Mouse (Mus musculus) CH12.LX (cell line): ENCODE data around the gene Zc3h4. TPM values are rescaled to one million over a fixed set of nuclear protein-coding genes. Genes with fewer than 3 reads are reported as not detected.

Experiments used
- DNase-seq: peaks from one replicate; pipeline ENCODE4 v3.0.0-alpha.2; 2013; ENCODE audit errors: extremely low read depth
- H3K27ac ChIP-seq: 2 replicates; pipeline ENCODE4 v1.5.1; 2012; ENCODE audit warnings: low read depth, mild to moderate bottlenecking, control low read depth, moderate library complexity; ENCODE audit not compliant: insufficient read depth
- H3K27me3 ChIP-seq: replicated peaks from 2 replicates; pipeline ENCODE3; 2012; ENCODE audit warnings: inconsistent platforms
- H3K36me3 ChIP-seq, 2 experiments: replicated peaks in 1 of 2; 2 replicates each; pipeline versions ENCODE3 to v1.6.1; 2012; ENCODE audit warnings: inconsistent platforms in 1 of 2, low read length in 1 of 2, mild to moderate bottlenecking in 1 of 2, mixed read lengths in 1 of 2, moderate library complexity in 1 of 2; ENCODE audit not compliant: control insufficient read depth in 1 of 2, insufficient read depth in 1 of 2
- H3K4me1 ChIP-seq, 2 experiments: 2 replicates each; pipeline ENCODE4 v1.6.1; 2012; ENCODE audit warnings: inconsistent platforms in 1 of 2, moderate library complexity in 1 of 2; ENCODE audit not compliant: insufficient read depth in 2 of 2, control insufficient read depth in 1 of 2
- H3K4me2 ChIP-seq: 2 replicates; pipeline ENCODE4 v1.6.1; 2012; ENCODE audit warnings: low read depth, mild to moderate bottlenecking, control low read depth; ENCODE audit not compliant: poor library complexity, insufficient read depth, severe bottlenecking
- H3K4me3 ChIP-seq, 3 experiments: fragments of 150-350 bp in 1 of 3; sonication (generic) in 1 of 3; replicated peaks in 1 of 3; 2 replicates each; pipeline versions ENCODE3 to v1.5.1; 2011 to 2012; ENCODE audit warnings: low read depth in 2 of 3, low read length in 2 of 3, mild to moderate bottlenecking in 2 of 3, moderate library complexity in 2 of 3, control low read depth in 1 of 3, improper control_type of control experiment in 1 of 3, inconsistent platforms in 1 of 3, mixed read lengths in 1 of 3; ENCODE audit not compliant: poor library complexity in 1 of 3
- H3K79me2 ChIP-seq: replicated peaks from 2 replicates; pipeline ENCODE4 v1.6.1; 2012; ENCODE audit warnings: mild to moderate bottlenecking, moderate library complexity; ENCODE audit not compliant: control insufficient read depth, poor library complexity, insufficient read depth, severe bottlenecking; ENCODE audit errors: extremely low read depth
- H3K9ac ChIP-seq: 2 replicates; pipeline ENCODE4 v1.6.1; 2012; ENCODE audit warnings: low read depth, mild to moderate bottlenecking, control low read depth, moderate library complexity; ENCODE audit not compliant: insufficient read depth
- H3K9me3 ChIP-seq: replicated peaks from 2 replicates; pipeline ENCODE3; 2012; ENCODE audit warnings: low read length, inconsistent platforms, mixed read lengths
- CHD1 ChIP-seq: IDR thresholded peaks from 2 replicates; pipeline ENCODE4 v1.6.1; 2012; ENCODE audit warnings: low read depth, low read length, improper control_type of control experiment, inconsistent platforms
- E2F4 ChIP-seq: IDR thresholded peaks from 2 replicates; pipeline ENCODE4 v1.6.1; 2011; ENCODE audit warnings: low read depth, low read length, improper control_type of control experiment; ENCODE audit not compliant: insufficient replicate concordance
- JUN ChIP-seq: IDR thresholded peaks from 2 replicates; pipeline ENCODE4 v1.6.1; 2011; ENCODE audit warnings: low read depth, mild to moderate bottlenecking, low read length, improper control_type of control experiment, moderate library complexity; ENCODE audit not compliant: insufficient read depth
- MAFK ChIP-seq: IDR thresholded peaks from 2 replicates; pipeline ENCODE4 v1.6.1; 2011; ENCODE audit warnings: low read length, improper control_type of control experiment; ENCODE audit not compliant: insufficient replicate concordance
- MEF2A ChIP-seq: IDR thresholded peaks from 2 replicates; pipeline ENCODE4 v1.6.1; 2014; ENCODE audit warnings: low read depth, mild to moderate bottlenecking, inconsistent platforms, low read length, improper control_type of control experiment, borderline replicate concordance
- MYC ChIP-seq: IDR thresholded peaks from 2 replicates; pipeline ENCODE4 v1.6.1; 2011; ENCODE audit warnings: low read depth, mild to moderate bottlenecking, improper control_type of control experiment, low read length
- NELFE ChIP-seq: IDR thresholded peaks from 2 replicates; pipeline ENCODE4 v1.6.1; 2011; ENCODE audit warnings: low read depth, low read length, improper control_type of control experiment
- NRF1 ChIP-seq: IDR thresholded peaks from 2 replicates; pipeline ENCODE4 v1.6.1; 2014; ENCODE audit warnings: low read depth, mild to moderate bottlenecking, inconsistent platforms, low read length, improper control_type of control experiment, moderate library complexity
- POLR2AphosphoS2 ChIP-seq: IDR thresholded peaks from 2 replicates; pipeline ENCODE4 v1.6.1; 2011; ENCODE audit warnings: low read depth, low read length, improper control_type of control experiment
- RAD21 ChIP-seq: IDR thresholded peaks from 2 replicates; pipeline ENCODE4 v1.6.1; 2011; ENCODE audit warnings: low read depth, mild to moderate bottlenecking, low read length, improper control_type of control experiment, moderate library complexity
- ZC3H11A ChIP-seq: IDR thresholded peaks from 2 replicates; pipeline ENCODE4 v1.6.1; 2012; ENCODE audit warnings: low read depth, mild to moderate bottlenecking, inconsistent platforms, low read length, improper control_type of control experiment
- dilution Hi-C: fragments of 300-500 bp; cut with MboI; formaldehyde crosslinking; loops from 2 replicates; pipeline ENCODE4 v1.14.3; 2020; ENCODE audit warnings: low sequenced_read_pairs; ENCODE audit not compliant: extremely low pct_unique_long_range_greater_than_20kb, extremely low pct_ligation_motif_present
- in situ Hi-C: fragments of 300-500 bp; cut with MboI; formaldehyde crosslinking; loops from 3 replicates; pipeline ENCODE4 v1.14.3; 2019; ENCODE audit warnings: low sequenced_read_pairs, low pct_ligation_motif_present, low pct_unique_long_range_greater_than_20kb, mixed read lengths
- polyA plus RNA-seq: library from polyadenylated mRNA; unstranded; fragments of >175 nt; gene quantifications from 2 replicates; pipeline ENCODE4 v1.2.1, GENCODE M21; 2012; ENCODE audit warnings: low read depth; ENCODE audit not compliant: insufficient read length
- total RNA-seq, 2 experiments: library from RNA; depleted of rRNA; stranded (reverse); fragments of 300-350 nt in 1 of 2; fragments of >200 nt in 1 of 2; gene quantifications; 2 replicates each; pipeline ENCODE4 v1.2.3; 2012 to 2014

Gene Zc3h4
- total and polyA plus RNA-seq, 3 experiments = 10.0 to 34.0 (median 30.4) TPM

GRCm38 (mm10) chr7:16477628-16478027, 76.9 kb downstream of the Zc3h4 start, which contains the start of gene Npas1:
Gene Npas1 (minus strand): TSS chr7:16477728.
- peaks cover 7% of the 10 kb centered on the region for H3K9me3 ChIP-seq
- H3K79me2 ChIP-seq = no peaks in the 10 kb centered on the region
- no peaks in the 10 kb centered on the region for H3K36me3 ChIP-seq
- H3K27ac ChIP-seq = no peak within 1 kb of the TSS
- DNase-seq = no peak
- no peak within 1 kb of the TSS for H3K9ac ChIP-seq
- no peak for TF ChIP-seq MEF2A
- no peak for TF ChIP-seq NRF1
- no peak for TF ChIP-seq MYC
- TF ChIP-seq POLR2AphosphoS2 = no peak
- no peak for TF ChIP-seq E2F4
- no peak for TF ChIP-seq JUN
- TF ChIP-seq RAD21 = no peak
- no peak for TF ChIP-seq NELFE
- TF ChIP-seq ZC3H11A = no peak
- no peak for TF ChIP-seq CHD1
- no peak for TF ChIP-seq MAFK
- in situ Hi-C loops (no loop called here), dilution Hi-C loops (no loop called here)
- H3K4me1 ChIP-seq = no peaks in the 10 kb centered on the region
- peaks cover 5% of the 10 kb centered on the region for H3K27me3 ChIP-seq
- no peak within 1 kb of the TSS for H3K4me2 ChIP-seq
- H3K4me3 ChIP-seq = no peak within 1 kb of the TSS

Other genes with a start within 250 kb of the Zc3h4 start
- 9.4 and 10.2 TPM in 2 replicates for gene Meis3, start 225.8 kb upstream of the Zc3h4 start, total RNA-seq (2012; rRNA removed)
- 7.1 and 7.9 TPM in 2 replicates for gene Meis3, start 225.8 kb upstream of the Zc3h4 start, total RNA-seq (2014; rRNA removed)
- gene Meis3, start 225.8 kb upstream of the Zc3h4 start, polyA plus RNA-seq = 10.1 and 11.8 TPM in 2 replicates
- gene Dhx34, start 178.9 kb upstream of the Zc3h4 start, total RNA-seq (2012; rRNA removed) = 14.8 and 18.0 TPM in 2 replicates
- 6.9 and 8.8 TPM in 2 replicates for gene Dhx34, start 178.9 kb upstream of the Zc3h4 start, total RNA-seq (2014; rRNA removed)
- gene Dhx34, start 178.9 kb upstream of the Zc3h4 start, polyA plus RNA-seq = 11.8 and 15.2 TPM in 2 replicates
- 0.04 TPM in 2 replicates for gene C5ar2, start 156.8 kb upstream of the Zc3h4 start, total RNA-seq (2012; rRNA removed)
- 0.11 and 0.30 TPM in 2 replicates for gene C5ar2, start 156.8 kb upstream of the Zc3h4 start, total RNA-seq (2014; rRNA removed)
- 0.22 and 0.33 TPM in 2 replicates for gene C5ar2, start 156.8 kb upstream of the Zc3h4 start, polyA plus RNA-seq
- not detected in 2 replicates for gene C5ar1, start 141.4 kb upstream of the Zc3h4 start, total RNA-seq (2012; rRNA removed)
- not detected in 2 replicates for gene C5ar1, start 141.4 kb upstream of the Zc3h4 start, total RNA-seq (2014; rRNA removed)
- gene C5ar1, start 141.4 kb upstream of the Zc3h4 start, polyA plus RNA-seq = not detected in 2 replicates
- 5.6 and 7.4 TPM in 2 replicates for gene Inafm1, start 127.3 kb upstream of the Zc3h4 start, total RNA-seq (2012; rRNA removed)
- gene Inafm1, start 127.3 kb upstream of the Zc3h4 start, total RNA-seq (2014; rRNA removed) = 1.1 and 1.5 TPM in 2 replicates
- 9.3 and 9.5 TPM in 2 replicates for gene Inafm1, start 127.3 kb upstream of the Zc3h4 start, polyA plus RNA-seq
- 47.6 and 53.3 TPM in 2 replicates for gene Ccdc9, start 114.1 kb upstream of the Zc3h4 start, total RNA-seq (2012; rRNA removed)
- gene Ccdc9, start 114.1 kb upstream of the Zc3h4 start, total RNA-seq (2014; rRNA removed) = 32.0 and 37.5 TPM in 2 replicates
- gene Ccdc9, start 114.1 kb upstream of the Zc3h4 start, polyA plus RNA-seq = 81.0 and 94.2 TPM in 2 replicates
- gene Bbc3, start 92.5 kb upstream of the Zc3h4 start, total RNA-seq (2012; rRNA removed) = 33.2 and 61.7 TPM in 2 replicates
- 23.2 and 25.4 TPM in 2 replicates for gene Bbc3, start 92.5 kb upstream of the Zc3h4 start, total RNA-seq (2014; rRNA removed)
- gene Bbc3, start 92.5 kb upstream of the Zc3h4 start, polyA plus RNA-seq = 22.2 and 23.3 TPM in 2 replicates
- gene Sae1, start 13.1 kb upstream of the Zc3h4 start, total RNA-seq (2012; rRNA removed) = 146 and 181 TPM in 2 replicates
- gene Sae1, start 13.1 kb upstream of the Zc3h4 start, total RNA-seq (2014; rRNA removed) = 160 and 170 TPM in 2 replicates
- gene Sae1, start 13.1 kb upstream of the Zc3h4 start, polyA plus RNA-seq = 271 and 298 TPM in 2 replicates
- gene Tmem160, start 51.9 kb downstream of the Zc3h4 start, total RNA-seq (2012; rRNA removed) = 89.1 and 97.8 TPM in 2 replicates
- 28.8 and 30.9 TPM in 2 replicates for gene Tmem160, start 51.9 kb downstream of the Zc3h4 start, total RNA-seq (2014; rRNA removed)
- 48.9 and 54.4 TPM in 2 replicates for gene Tmem160, start 51.9 kb downstream of the Zc3h4 start, polyA plus RNA-seq
- 0.08 and 0.17 TPM in 2 replicates for gene Npas1, start 76.8 kb downstream of the Zc3h4 start, total RNA-seq (2012; rRNA removed)
- not detected in 2 replicates for gene Npas1, start 76.8 kb downstream of the Zc3h4 start, total RNA-seq (2014; rRNA removed)
- gene Npas1, start 76.8 kb downstream of the Zc3h4 start, polyA plus RNA-seq = 0.56 and 0.61 TPM in 2 replicates
- gene Arhgap35, start 214.1 kb downstream of the Zc3h4 start, total RNA-seq (2012; rRNA removed) = 5.2 and 5.3 TPM in 2 replicates
- gene Arhgap35, start 214.1 kb downstream of the Zc3h4 start, total RNA-seq (2014; rRNA removed) = 2.7 and 3.0 TPM in 2 replicates
- gene Arhgap35, start 214.1 kb downstream of the Zc3h4 start, polyA plus RNA-seq = 6.0 and 7.2 TPM in 2 replicates